Mouse (Mus musculus) ES-Bruce4 (cell line): ENCODE results near the gene Eaf2.

Experiments used
- CTCF ChIP-seq: IDR thresholded peaks from one replicate; pipeline ENCODE4 v1.8.1; 2011; ENCODE audit warnings: low read depth, low read length
- EP300 ChIP-seq: IDR thresholded peaks from 2 replicates; pipeline ENCODE4 v1.6.1; 2011; ENCODE audit warnings: low read depth, low read length; ENCODE audit not compliant: insufficient read depth
- POLR2A ChIP-seq: IDR thresholded peaks from one replicate; pipeline ENCODE4 v1.8.1; 2011; ENCODE audit warnings: low read length; ENCODE audit not compliant: insufficient read depth

DNA sequence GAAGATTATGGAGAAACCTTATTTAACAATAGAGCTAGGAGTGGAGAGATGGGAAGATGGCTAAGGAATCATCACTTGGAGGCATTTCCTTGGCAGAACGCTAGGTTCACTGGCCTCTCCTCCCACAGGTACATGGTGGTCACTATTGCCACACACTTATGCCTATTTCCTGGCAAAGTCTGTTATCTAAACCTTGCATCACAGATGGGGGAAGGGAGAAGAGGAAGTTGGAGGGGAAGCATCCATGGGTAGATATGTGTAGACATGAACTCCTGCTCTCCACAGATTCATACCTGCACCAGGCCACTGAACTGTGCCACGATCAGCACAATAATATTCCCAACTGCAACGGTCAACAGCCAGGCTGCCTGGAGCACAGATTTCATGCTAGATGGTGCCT, 122.8 kb downstream of the Eaf2 start:
- no peak for TF ChIP-seq EP300
- TF ChIP-seq POLR2A, result no peak
- TF ChIP-seq CTCF, result no peak
